Mouse (Mus musculus) liver, embryonic 12.5 days (tissue): Measurements from ENCODE around the gene Cdkal1. TPM values are rescaled to one million over a fixed set of nuclear protein-coding genes. Genes with fewer than 3 reads are reported as not detected.
A peak's percentile ranks its signal among the peaks of the same experiment; 100 is the strongest.

Experiments used
- ATAC-seq: fragments of 200-750 bp; cut with Nextera tagmentation; 2 replicates; pipeline ENCODE4 v1.8.0; 2017; ENCODE audit warnings: moderate number of reproducible peaks, mild to moderate bottlenecking, moderate library complexity
- H3K27ac ChIP-seq: fragments of 300-500 bp; sonication (generic); 2 replicates; pipeline ENCODE4 v1.5.1; 2016; ENCODE audit warnings: mild to moderate bottlenecking
- H3K27me3 ChIP-seq: fragments of 300-500 bp; sonication (generic); replicated peaks from 2 replicates; pipeline ENCODE4 v1.6.1; 2016; ENCODE audit warnings: mild to moderate bottlenecking, moderate library complexity
- H3K36me3 ChIP-seq: fragments of 300-500 bp; sonication (generic); 2 replicates; pipeline ENCODE4 v1.6.1; 2016; ENCODE audit warnings: mild to moderate bottlenecking, moderate library complexity
- H3K4me1 ChIP-seq: fragments of 300-500 bp; sonication (generic); 2 replicates; pipeline ENCODE4 v1.6.1; 2016
- H3K4me2 ChIP-seq: fragments of 300-500 bp; sonication (generic); 2 replicates; pipeline ENCODE4 v1.6.1; 2016; ENCODE audit warnings: mild to moderate bottlenecking, moderate library complexity
- H3K4me3 ChIP-seq: fragments of 300-500 bp; sonication (generic); 2 replicates; pipeline ENCODE4 v1.5.1; 2016; ENCODE audit warnings: mild to moderate bottlenecking, moderate library complexity
- H3K9ac ChIP-seq: fragments of 300-500 bp; sonication (generic); 2 replicates; pipeline ENCODE4 v1.6.1; 2016; ENCODE audit warnings: mild to moderate bottlenecking, moderate library complexity
- H3K9me3 ChIP-seq: fragments of 300-500 bp; sonication (generic); replicated peaks from 2 replicates; pipeline ENCODE4 v1.6.1; 2016; ENCODE audit warnings: mild to moderate bottlenecking, moderate library complexity
- WGBS: fragments of 180-500 bp; shearing (Covaris S2); methylation state at CpG from one replicate; pipeline ENCODE4 v1.1.7; 2016; ENCODE audit not compliant: insufficient replicate concordance; 5-methylcytosine and 5-hydroxymethylcytosine counted together
- polyA plus RNA-seq: library from polyadenylated mRNA; unstranded; fragments of >200 nt; fragmentation: Nextera tagmentation; extraction: Ambion mirVana; gene quantifications from 2 replicates; pipeline ENCODE4 v1.2.1, GENCODE M21; 2016

The Cdkal1 gene
- polyA plus RNA-seq, 1 experiment from 2014 or later = 16.0 TPM

GRCm38 (mm10) chr13:29759691-29760467, 95.6 kb downstream of the Cdkal1 start:
- Histone ChIP-seq H3K27ac (no peak overlapping the region), H3K36me3 (no peaks in the 10 kb centered on the region), H3K4me2 (no peak overlapping the region), H3K9ac (no peak overlapping the region), H3K27me3 (no peaks in the 10 kb centered on the region), H3K9me3 (no peaks in the 10 kb centered on the region), H3K4me3 (no peak overlapping the region), H3K4me1 (peaks cover 34% of the 10 kb centered on the region)
- 65% methylated on average over 5 of the region's 5 CpGs for WGBS
- ATAC-seq = no peak

GRCm38 (mm10) chr13:29756052-29756451, 99.4 kb downstream of the Cdkal1 start:
- peak; percentile 77 for ATAC-seq
- H3K27ac ChIP-seq = 0 out of 2 replicates have a peak overlapping the region, but pooled peaks have one; percentile 2

GRCm38 (mm10) chr13:29753254-29753653, 102.2 kb downstream of the Cdkal1 start:
- Histone ChIP-seq H3K4me3 (no peak overlapping the region), H3K4me1 (peaks cover 21% of the 10 kb centered on the region), H3K36me3 (no peaks in the 10 kb centered on the region), H3K27ac (no peak overlapping the region), H3K4me2 (no peak overlapping the region), H3K9me3 (no peaks in the 10 kb centered on the region), H3K9ac (no peak overlapping the region), H3K27me3 (no peaks in the 10 kb centered on the region)
- WGBS = 78% methylated on average over 3 of the region's 3 CpGs
- 0 out of 2 replicates have a peak, but pooled peaks have one; percentile 18 for ATAC-seq

More at GRCm38 (mm10) chr13:29756052-29756451, 99.4 kb downstream of the Cdkal1 start:
- Histone ChIP-seq H3K36me3 (no peaks in the 10 kb centered on the region), H3K4me2 (peak overlapping the region; percentile 40), H3K27me3 (no peaks in the 10 kb centered on the region), H3K9me3 (no peaks in the 10 kb centered on the region), H3K4me1 (peaks cover 34% of the 10 kb centered on the region), H3K9ac (no peak overlapping the region), H3K4me3 (0 out of 2 replicates have a peak overlapping the region, but pooled peaks have one; percentile 2)
- WGBS = 13% methylated on average over 3 of the region's 3 CpGs

GRCm38 (mm10) chr13:29752061-29752460, 103.4 kb downstream of the Cdkal1 start:
- 86% methylated on average over 6 of the region's 6 CpGs for WGBS
- no peak overlapping the region for H3K4me3 ChIP-seq
- H3K9me3 ChIP-seq = no peaks in the 10 kb centered on the region
- no peak overlapping the region for H3K27ac ChIP-seq
- H3K27me3 ChIP-seq = no peaks in the 10 kb centered on the region
- H3K4me1 ChIP-seq = peaks cover 14% of the 10 kb centered on the region
- H3K36me3 ChIP-seq = no peaks in the 10 kb centered on the region
- ATAC-seq = no peak
- H3K9ac ChIP-seq = no peak overlapping the region
- no peak overlapping the region for H3K4me2 ChIP-seq

- H3K4me1 ChIP-seq = peaks cover 7% of the 10 kb centered on the region
- no peak overlapping the region for H3K4me2 ChIP-seq
- H3K4me3 ChIP-seq = no peak overlapping the region
- ATAC-seq = no peak
- H3K27me3 ChIP-seq = no peaks in the 10 kb centered on the region
- H3K9me3 ChIP-seq = no peaks in the 10 kb centered on the region
- no peak overlapping the region for H3K9ac ChIP-seq
- H3K27ac ChIP-seq = no peak overlapping the region
- WGBS = 74% methylated on average over 5 of the region's 5 CpGs
- H3K36me3 ChIP-seq = no peaks in the 10 kb centered on the region
Measured at GRCm38 (mm10) chr13:29751201-29751600, 104.3 kb downstream of the Cdkal1 start.

GRCm38 (mm10) chr13:29747347-29747647, 108.2 kb downstream of the Cdkal1 start:
- H3K4me2 ChIP-seq = no peak overlapping the region
- WGBS = 74% methylated on average over 3 of the region's 3 CpGs
- no peak overlapping the region for H3K9ac ChIP-seq
- no peak for ATAC-seq
- H3K4me3 ChIP-seq = no peak overlapping the region
- no peaks in the 10 kb centered on the region for H3K9me3 ChIP-seq
- no peaks in the 10 kb centered on the region for H3K27me3 ChIP-seq
- no peaks in the 10 kb centered on the region for H3K4me1 ChIP-seq
- no peak overlapping the region for H3K27ac ChIP-seq
- H3K36me3 ChIP-seq = no peaks in the 10 kb centered on the region

- H3K4me3 ChIP-seq = no peak overlapping the region
- ATAC-seq = no peak
- no peaks in the 10 kb centered on the region for H3K27me3 ChIP-seq
- no peaks in the 10 kb centered on the region for H3K9me3 ChIP-seq
- H3K36me3 ChIP-seq = no peaks in the 10 kb centered on the region
- H3K4me1 ChIP-seq = no peaks in the 10 kb centered on the region
- H3K4me2 ChIP-seq = no peak overlapping the region
- H3K9ac ChIP-seq = no peak overlapping the region
- 58% methylated on average over 9 of the region's 9 CpGs for WGBS
- no peak overlapping the region for H3K27ac ChIP-seq
Measured at GRCm38 (mm10) chr13:29746501-29747346, 108.8 kb downstream of the Cdkal1 start.

- Histone ChIP-seq H3K4me2 (no peak overlapping the region), H3K9ac (no peak overlapping the region), H3K4me1 (no peaks in the 10 kb centered on the region), H3K4me3 (no peak overlapping the region), H3K36me3 (no peaks in the 10 kb centered on the region), H3K27me3 (no peaks in the 10 kb centered on the region), H3K9me3 (no peaks in the 10 kb centered on the region), H3K27ac (no peak overlapping the region)
- 68% methylated on average over 2 of the region's 2 CpGs for WGBS
- no peak for ATAC-seq
Measured at GRCm38 (mm10) chr13:29745073-29745472, 110.4 kb downstream of the Cdkal1 start.

- WGBS = 64% methylated on average over 3 of the region's 3 CpGs
Measured at GRCm38 (mm10) chr13:29744188-29744587, 111.3 kb downstream of the Cdkal1 start.

GRCm38 (mm10) chr13:29743761-29744160, 111.7 kb downstream of the Cdkal1 start:
- Histone ChIP-seq H3K27me3 (no peaks in the 10 kb centered on the region), H3K9ac (no peak overlapping the region), H3K9me3 (no peaks in the 10 kb centered on the region), H3K4me3 (no peak overlapping the region), H3K4me2 (no peak overlapping the region), H3K36me3 (no peaks in the 10 kb centered on the region), H3K4me1 (no peaks in the 10 kb centered on the region), H3K27ac (no peak overlapping the region)
- ATAC-seq = no peak
- 66% methylated on average over 4 of the region's 4 CpGs for WGBS

More at GRCm38 (mm10) chr13:29744188-29744587, 111.3 kb downstream of the Cdkal1 start:
- ATAC-seq = no peak
- no peak overlapping the region for H3K27ac ChIP-seq
- no peaks in the 10 kb centered on the region for H3K27me3 ChIP-seq
- no peaks in the 10 kb centered on the region for H3K36me3 ChIP-seq
- H3K4me1 ChIP-seq = no peaks in the 10 kb centered on the region
- no peak overlapping the region for H3K9ac ChIP-seq
- no peak overlapping the region for H3K4me2 ChIP-seq
- H3K4me3 ChIP-seq = no peak overlapping the region
- H3K9me3 ChIP-seq = no peaks in the 10 kb centered on the region

GRCm38 (mm10) chr13:29737675-29738461, 117.6 kb downstream of the Cdkal1 start:
- WGBS = 68% methylated on average over 5 of the region's 5 CpGs
- Histone ChIP-seq H3K36me3 (no peaks in the 10 kb centered on the region), H3K4me3 (no peak overlapping the region), H3K4me2 (no peak overlapping the region), H3K4me1 (0 out of 2 replicates have a peak, but pooled peaks cover 7% of the 10 kb centered on the region), H3K27me3 (no peaks in the 10 kb centered on the region), H3K9me3 (no peaks in the 10 kb centered on the region), H3K9ac (no peak overlapping the region), H3K27ac (no peak overlapping the region)
- ATAC-seq = no peak
